Mouse (Mus musculus) heart, embryonic 11.5 days (tissue): ENCODE results near the gene Trp53i13. TPM values are rescaled to one million over a fixed set of nuclear protein-coding genes. Genes with fewer than 3 reads are reported as not detected.

Experiments used
- ATAC-seq: fragments of 200-750 bp; cut with Nextera tagmentation; replicated peaks from 2 replicates; pipeline ENCODE4 v1.8.0; 2017; ENCODE audit warnings: moderate library complexity; ENCODE audit not compliant: insufficient number of reproducible peaks, low FRiP score, low TSS enrichment
- H3K27ac ChIP-seq: fragments of 300-500 bp; sonication (generic); 2 replicates; pipeline ENCODE4 v1.5.1; 2014; ENCODE audit warnings: mild to moderate bottlenecking, low read depth, low read length
- H3K27me3 ChIP-seq: fragments of 300-500 bp; sonication (generic); 2 replicates; pipeline ENCODE4 v1.6.1; 2014; ENCODE audit warnings: mild to moderate bottlenecking, low read length, mixed read lengths; ENCODE audit not compliant: control insufficient read depth, insufficient read depth
- H3K36me3 ChIP-seq: fragments of 300-500 bp; sonication (generic); 2 replicates; pipeline ENCODE4 v1.6.1; 2014; ENCODE audit warnings: mild to moderate bottlenecking, low read length, moderate library complexity, mixed read lengths; ENCODE audit not compliant: control insufficient read depth, insufficient read depth
- H3K4me1 ChIP-seq: fragments of 300-500 bp; sonication (generic); 2 replicates; pipeline ENCODE4 v1.6.1; 2014; ENCODE audit warnings: low read length; ENCODE audit not compliant: control insufficient read depth, insufficient read depth
- H3K4me2 ChIP-seq: fragments of 300-500 bp; sonication (generic); 2 replicates; pipeline ENCODE4 v1.6.1; 2014; ENCODE audit warnings: mild to moderate bottlenecking, moderate library complexity
- H3K4me3 ChIP-seq: fragments of 300-500 bp; sonication (generic); 2 replicates; pipeline ENCODE4 v1.5.1; 2014; ENCODE audit warnings: low read depth, low read length
- H3K9ac ChIP-seq: fragments of 300-500 bp; sonication (generic); 2 replicates; pipeline ENCODE4 v1.6.1; 2014; ENCODE audit warnings: mild to moderate bottlenecking, low read depth, low read length, moderate library complexity
- H3K9me3 ChIP-seq: fragments of 300-500 bp; sonication (generic); replicated peaks from 2 replicates; pipeline ENCODE4 v1.6.1; 2016; ENCODE audit warnings: low read length; ENCODE audit not compliant: control insufficient read depth
- WGBS: fragments of 180-500 bp; shearing (Covaris S2); extraction: QIAGEN DNeasy Blood & Tissue Kit; methylation state at CpG from one replicate; pipeline ENCODE4 v1.1.7; 2014; ENCODE audit not compliant: insufficient replicate concordance; 5-methylcytosine and 5-hydroxymethylcytosine counted together
- polyA plus RNA-seq: library from polyadenylated mRNA; unstranded; fragments of >200 nt; fragmentation: Nextera tagmentation; extraction: Ambion mirVana; gene quantifications from 2 replicates; pipeline ENCODE4 v1.2.1, GENCODE M21; 2014

Trp53i13 gene
- polyA plus RNA-seq, 1 experiment from 2014 or later = 23.0 TPM

- Histone ChIP-seq H3K36me3 (no peaks in the 10 kb centered on the region), H3K27me3 (peaks cover 6% of the 10 kb centered on the region; the same call in 1 of the 2 replicates), H3K4me1 (peaks cover 51% of the 10 kb centered on the region), H3K27ac (peak overlapping the region; percentile 76), H3K9ac (peak overlapping the region; percentile 89), H3K4me3 (peak overlapping the region; percentile 97), H3K4me2 (peak overlapping the region; percentile 85), H3K9me3 (no peaks in the 10 kb centered on the region)
- WGBS = 1% methylated on average over 13 of the region's 13 CpGs
- peak; percentile 52; the same call in 1 of the 2 replicates for ATAC-seq
Measured at GRCm38 (mm10) chr11:77491123-77491501, 24.7 kb downstream of the Trp53i13 start.

- no peak for ATAC-seq
- no peaks in the 10 kb centered on the region for H3K9me3 ChIP-seq
- no peak overlapping the region; the same call in 1 of the 2 replicates for H3K4me2 ChIP-seq
- no peak overlapping the region for H3K27ac ChIP-seq
- 64% methylated on average over 6 of the region's 6 CpGs for WGBS
- H3K36me3 ChIP-seq = no peaks in the 10 kb centered on the region
- no peak overlapping the region for H3K9ac ChIP-seq
- peaks cover 6% of the 10 kb centered on the region; the same call in 1 of the 2 replicates for H3K27me3 ChIP-seq
- peaks cover 46% of the 10 kb centered on the region for H3K4me1 ChIP-seq
- no peak overlapping the region for H3K4me3 ChIP-seq
Measured at GRCm38 (mm10) chr11:77490451-77490850, 25.3 kb downstream of the Trp53i13 start.

GRCm38 (mm10) chr11:77489591-77490235 is 26.1 kb downstream of the Trp53i13 start, which contains the start of gene Ankrd13b:
Gene Ankrd13b, minus strand, starts transcription at chr11:77489678.
- WGBS = under 1% methylated on average over 44 of the region's 87 CpGs
- Histone ChIP-seq H3K4me3 (peak within 1 kb of the TSS; percentile 84), H3K4me1 (peaks cover 39% of the 10 kb centered on the region), H3K9ac (peak within 1 kb of the TSS; percentile 82), H3K9me3 (no peaks in the 10 kb centered on the region), H3K4me2 (peak within 1 kb of the TSS; percentile 96), H3K27me3 (peaks cover 6% of the 10 kb centered on the region; the same call in 1 of the 2 replicates), H3K27ac (no peak within 1 kb of the TSS), H3K36me3 (no peaks in the 10 kb centered on the region)
- no peak for ATAC-seq

- no peak for ATAC-seq
- WGBS = 4% methylated on average over 52 of the region's 55 CpGs
- H3K27me3 ChIP-seq = peaks cover 6% of the 10 kb centered on the region; the same call in 1 of the 2 replicates
- no peaks in the 10 kb centered on the region for H3K9me3 ChIP-seq
- H3K4me2 ChIP-seq = peak overlapping the region; percentile 96
- H3K36me3 ChIP-seq = no peaks in the 10 kb centered on the region
- H3K27ac ChIP-seq = no peak overlapping the region
- H3K4me1 ChIP-seq = peaks cover 32% of the 10 kb centered on the region
- H3K9ac ChIP-seq = peak overlapping the region; percentile 82
- H3K4me3 ChIP-seq = peak overlapping the region; percentile 84
Measured at GRCm38 (mm10) chr11:77488771-77489581, 26.8 kb downstream of the Trp53i13 start.

- Histone ChIP-seq H3K27me3 (peaks cover 6% of the 10 kb centered on the region; the same call in 1 of the 2 replicates), H3K4me2 (no peak overlapping the region), H3K9me3 (no peaks in the 10 kb centered on the region), H3K4me1 (peaks cover 26% of the 10 kb centered on the region), H3K4me3 (no peak overlapping the region), H3K9ac (no peak overlapping the region), H3K36me3 (no peaks in the 10 kb centered on the region), H3K27ac (no peak overlapping the region)
- no peak for ATAC-seq
- 82% methylated on average over 5 of the region's 5 CpGs for WGBS
Measured at GRCm38 (mm10) chr11:77486798-77487197, 29.0 kb downstream of the Trp53i13 start.

GRCm38 (mm10) chr11:77485229-77485628 is 30.6 kb downstream of the Trp53i13 start:
- H3K4me1 ChIP-seq = peaks cover 16% of the 10 kb centered on the region
- H3K9me3 ChIP-seq = no peaks in the 10 kb centered on the region
- no peak overlapping the region for H3K9ac ChIP-seq
- no peaks in the 10 kb centered on the region for H3K36me3 ChIP-seq
- no peak overlapping the region for H3K27ac ChIP-seq
- no peak overlapping the region; the same call in 1 of the 2 replicates for H3K4me2 ChIP-seq
- no peak for ATAC-seq
- no peak overlapping the region for H3K4me3 ChIP-seq
- H3K27me3 ChIP-seq = peaks cover 6% of the 10 kb centered on the region; the same call in 1 of the 2 replicates
- WGBS = 62% methylated on average over 6 of the region's 6 CpGs

GRCm38 (mm10) chr11:77483510-77484255 is 32.1 kb downstream of the Trp53i13 start:
- 29% methylated on average over 11 of the region's 11 CpGs for WGBS
- Histone ChIP-seq H3K4me3 (no peak overlapping the region), H3K9me3 (no peaks in the 10 kb centered on the region), H3K36me3 (no peaks in the 10 kb centered on the region), H3K9ac (no peak overlapping the region), H3K27me3 (peaks cover 4% of the 10 kb centered on the region; the same call in 1 of the 2 replicates), H3K27ac (no peak overlapping the region), H3K4me2 (no peak overlapping the region), H3K4me1 (peaks cover 10% of the 10 kb centered on the region)
- ATAC-seq = no peak

- Histone ChIP-seq H3K9ac (no peak overlapping the region), H3K9me3 (no peaks in the 10 kb centered on the region), H3K27me3 (no peaks in the 10 kb centered on the region), H3K36me3 (no peaks in the 10 kb centered on the region), H3K4me1 (peaks cover 8% of the 10 kb centered on the region), H3K4me3 (no peak overlapping the region), H3K4me2 (no peak overlapping the region), H3K27ac (no peak overlapping the region)
- 48% methylated on average over 3 of the region's 3 CpGs for WGBS
- no peak for ATAC-seq
Measured at GRCm38 (mm10) chr11:77483043-77483442, 32.7 kb downstream of the Trp53i13 start.
